Mouse (Mus musculus) leukemia stem cell, adult 10-12 weeks (primary cell): ENCODE results near the gene Pex7. TPM values are rescaled to one million over a fixed set of nuclear protein-coding genes. Genes with fewer than 3 reads are reported as not detected.

Experiments
- polyA plus RNA-seq: library from polyadenylated mRNA; stranded (reverse); fragments of >175 nt; gene quantifications from 2 replicates; pipeline ENCODE4 v1.2.3, GENCODE M21; 2012; ENCODE audit warnings: low replicate concordance

Gene Pex7
- 5.5 and 9.1 TPM in 2 replicates for polyA plus RNA-seq

DNA sequence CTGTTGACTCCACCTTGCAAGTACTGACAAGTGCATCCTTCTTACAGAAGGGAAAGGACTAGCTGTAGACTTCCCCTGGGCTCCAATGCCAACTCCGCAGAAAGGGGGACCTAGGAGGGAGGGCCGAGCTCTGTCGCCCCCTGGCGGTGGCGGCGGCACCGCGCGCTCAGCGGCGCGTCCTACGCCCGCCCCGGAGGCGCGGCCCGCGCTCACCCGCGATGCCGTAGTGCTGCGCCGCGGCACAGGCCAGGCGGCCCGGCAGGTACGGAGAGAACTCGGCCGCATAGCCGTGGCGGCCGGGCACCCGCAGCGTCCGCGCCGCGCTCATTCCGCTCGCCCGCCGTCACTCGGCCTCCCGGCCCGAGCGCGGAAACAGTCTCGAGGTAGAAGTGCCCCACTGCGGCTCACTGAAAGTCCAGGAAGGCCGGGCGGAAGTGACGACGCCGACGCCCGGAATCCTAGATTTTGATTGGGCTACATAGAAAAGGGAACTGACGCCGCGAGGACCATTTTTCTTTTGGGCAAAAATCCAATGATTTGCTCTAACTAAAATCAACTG is at the start of gene Pex7:
Gene Pex7 (minus strand): TSS at position 444 of the 559 bp plus-strand sequence.

DNA sequence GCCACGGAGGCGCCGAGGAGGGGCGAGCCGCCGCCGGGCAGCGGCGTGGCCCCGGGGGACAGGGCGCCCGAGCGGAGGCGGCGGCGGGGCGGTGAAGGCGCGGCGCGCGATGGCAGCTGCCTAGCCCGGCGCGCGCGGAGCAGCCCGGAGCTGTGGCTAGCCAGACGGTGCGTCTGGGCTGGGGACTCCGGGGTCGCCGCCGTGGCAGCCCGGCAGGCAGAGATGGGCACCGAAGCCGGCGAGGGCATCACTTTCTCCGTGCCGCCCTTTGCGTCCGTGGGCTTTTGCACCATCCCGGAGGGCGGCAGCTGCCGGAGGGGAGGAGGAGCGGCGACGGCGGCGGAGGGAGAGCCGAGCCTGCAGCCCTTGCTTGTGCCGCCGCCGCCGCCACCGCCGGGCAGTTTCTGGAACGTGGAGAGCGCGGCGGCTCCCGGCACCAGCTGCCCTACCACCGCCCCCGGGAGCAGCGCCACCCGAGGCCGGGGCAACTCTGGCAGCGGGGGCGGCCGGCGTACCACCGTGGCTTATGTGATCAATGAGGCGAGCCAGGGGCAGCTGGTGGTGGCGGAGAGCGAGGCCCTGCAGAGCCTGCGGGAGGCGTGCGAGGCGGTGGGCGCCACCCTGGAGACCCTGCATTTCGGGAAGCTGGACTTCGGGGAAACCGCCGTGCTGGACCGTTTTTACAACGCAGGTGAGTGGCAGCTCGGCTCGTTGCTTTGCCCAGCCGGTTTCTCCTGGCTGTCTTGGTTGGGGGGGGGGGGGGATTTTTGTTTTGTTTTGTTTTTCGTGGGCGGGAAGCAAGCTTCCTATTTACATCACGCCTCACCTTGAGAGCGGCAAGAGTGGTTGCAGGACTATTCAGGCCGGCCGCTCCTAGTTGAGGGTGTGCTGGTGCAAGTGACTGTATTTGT is 27.1 kb upstream of the Pex7 start, which contains the start of gene Map3k5:
Gene Map3k5 (plus strand): TSS at position 89 of the 911 bp plus-strand sequence.

DNA sequence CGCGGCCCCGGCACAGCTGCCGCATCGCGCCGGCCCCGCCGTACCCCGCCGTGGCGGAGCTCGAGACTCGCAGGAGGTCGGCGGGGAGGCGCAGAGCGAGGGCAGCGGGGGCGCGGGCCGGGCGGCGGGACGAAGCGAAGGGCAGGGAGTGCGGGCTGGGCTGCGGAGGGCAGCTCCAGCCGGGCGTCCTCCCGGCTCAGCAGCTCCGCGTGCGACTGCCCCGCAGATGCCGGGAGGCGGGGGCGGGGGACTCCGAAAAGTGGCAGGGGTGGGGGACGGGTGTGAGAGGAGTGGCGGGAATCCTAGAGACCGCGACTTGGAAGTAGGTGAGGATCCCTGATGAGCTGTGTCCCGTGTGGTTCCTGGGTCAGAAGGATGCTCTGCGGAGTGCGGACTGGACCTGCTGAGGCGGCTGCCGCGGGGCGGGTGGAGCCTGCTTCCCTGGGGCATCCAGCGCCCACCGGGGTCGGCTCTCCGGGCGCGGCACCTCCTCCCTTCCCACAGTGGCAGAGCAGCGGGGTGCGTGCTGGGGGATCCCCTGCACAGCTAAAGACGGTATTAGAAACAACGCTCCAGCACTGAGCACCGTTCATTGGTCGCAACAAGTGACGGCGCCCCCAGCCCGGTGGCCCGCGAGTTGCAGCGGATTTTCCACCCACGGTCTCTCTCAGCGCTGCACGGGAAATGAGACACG is 56.3 kb downstream of the Pex7 start, which contains the start of gene Slc35d3:
Gene Slc35d3 (minus strand): TSS at position 462 of the 694 bp plus-strand sequence.

Other genes with a start within 250 kb of the Pex7 start
- not detected in 2 replicates for gene Il20ra, start 195.1 kb downstream of the Pex7 start, polyA plus RNA-seq
- 0.42 and 0.75 TPM in 2 replicates for gene Slc35d3, start 56.2 kb downstream of the Pex7 start, polyA plus RNA-seq
- 1.3 TPM in 2 replicates for gene Map3k5, start 26.8 kb upstream of the Pex7 start, polyA plus RNA-seq
- gene Map7, start 240.8 kb upstream of the Pex7 start, polyA plus RNA-seq, result 17.4 and 25.2 TPM in 2 replicates